Mouse (Mus musculus) thymus, adult 2 months (tissue): ENCODE measurements around the gene Gm43518.

Source experiments
- CTCF ChIP-seq: fragments of 200-500 bp; IDR thresholded peaks from 2 replicates; pipeline ENCODE4 v1.5.1; 2012; ENCODE audit warnings: mild to moderate bottlenecking, control low read depth, low read length, moderate library complexity, borderline replicate concordance; ENCODE audit not compliant: control insufficient read depth, poor library complexity, insufficient read depth; ENCODE audit errors: extremely low read depth
- POLR2A ChIP-seq: fragments of 200-500 bp; IDR thresholded peaks from 2 replicates; pipeline ENCODE4 v1.6.1; 2012; ENCODE audit warnings: mild to moderate bottlenecking, low read length, control low read depth, moderate library complexity; ENCODE audit not compliant: control insufficient read depth, poor library complexity, insufficient read depth; ENCODE audit errors: extremely low read depth

GRCm38 (mm10) chr5:123972453-123972852, 45.2 kb downstream of the Gm43518 start:
- TF ChIP-seq CTCF (no peak), POLR2A (no peak)
